Mouse (Mus musculus): ENCODE results near the gene Ccdc184. TPM values are rescaled to one million over a fixed set of nuclear protein-coding genes. Genes with fewer than 3 reads are reported as not detected.

Ccdc184 gene
- total RNA-seq, 2 experiments from 2014 or later: not detected

Other genes with a start within 250 kb of the Ccdc184 start
- 1 to 10 TPM; 4.8 to 7.1 TPM for gene Tmem106c, start 203.0 kb upstream of the Ccdc184 start, total RNA-seq (2021)
- 1 to 10 TPM; 1.9 to 6.3 TPM for gene Col2a1, start 162.5 kb upstream of the Ccdc184 start, total RNA-seq (2021)
- gene Pfkm, start 74.6 kb upstream of the Ccdc184 start, total RNA-seq (2021): 1,000 to 10,000 TPM; 2,083 to 2,117 TPM
- gene Senp1, start 73.4 kb upstream of the Ccdc184 start, total RNA-seq (2021): 1 to 10 TPM; 6.7 to 6.9 TPM
- gene Asb8, start 1.5 kb upstream of the Ccdc184 start, total RNA-seq (2021): 100 to 1,000 TPM; 102 to 145 TPM
- not detected for gene Olfr288, start 28.4 kb downstream of the Ccdc184 start, total RNA-seq (2021)
- not detected for gene Gm44579, start 53.8 kb downstream of the Ccdc184 start, total RNA-seq (2021)
- gene Olfr287, start 53.9 kb downstream of the Ccdc184 start, total RNA-seq (2021): not detected
- gene Olfr286, start 67.3 kb downstream of the Ccdc184 start, total RNA-seq (2021): not detected
- not detected for gene H1fnt, start 90.1 kb downstream of the Ccdc184 start, total RNA-seq (2021)
- gene Zfp641, start 129.0 kb downstream of the Ccdc184 start, total RNA-seq (2021): 10 to 100 TPM; 11.0 to 11.9 TPM
- gene Olfr285, start 150.2 kb downstream of the Ccdc184 start, total RNA-seq (2021): not detected
- gene Olfr284, start 173.8 kb downstream of the Ccdc184 start, total RNA-seq (2021): not detected
- gene Olfr283, start 213.8 kb downstream of the Ccdc184 start, total RNA-seq (2021): not detected

Measured in gastrocnemius, postnatal 25 days (tissue).